Mouse (Mus musculus): ENCODE measurements around the gene Cd300lg. TPM values are rescaled to one million over a fixed set of nuclear protein-coding genes. Genes with fewer than 3 reads are reported as not detected.

The Cd300lg gene
- not detected for polyA plus RNA-seq (2017; shearing (Covaris generic))

DNA sequence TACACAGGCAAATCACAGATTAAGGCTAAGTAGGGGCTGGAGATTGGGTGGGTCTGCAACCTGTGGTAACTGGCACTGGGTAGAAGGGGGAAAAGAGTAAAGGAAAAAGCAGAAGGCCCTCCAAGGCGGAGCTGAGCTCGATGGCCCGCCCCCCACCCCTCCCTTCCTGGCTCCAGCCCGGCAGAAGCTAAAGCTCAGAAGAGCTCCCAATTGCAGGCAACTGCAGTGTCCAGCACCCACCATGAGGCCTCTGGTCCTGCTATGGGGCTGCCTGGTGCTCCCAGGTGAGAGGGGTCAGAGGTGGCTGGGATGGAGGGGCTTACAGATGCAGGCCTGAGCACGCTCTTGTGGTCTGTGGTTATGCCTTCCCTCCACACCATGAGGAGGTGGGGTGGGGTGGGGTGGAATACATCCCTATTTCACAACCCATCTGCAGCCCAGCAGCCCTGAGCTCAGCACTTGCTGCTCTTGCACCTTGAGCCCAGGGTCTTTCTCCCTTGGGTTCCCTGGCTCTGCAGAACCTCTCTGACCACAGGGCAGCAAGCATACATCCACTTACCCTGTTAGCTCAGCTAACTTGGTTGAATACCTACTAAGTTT, at the start of gene Cd300lg:
Gene Cd300lg (plus strand): TSS at position 160 of the 600 bp plus-strand sequence.

GRCm38 (mm10) chr11:102028087-102028816, 13.1 kb upstream of the Cd300lg start, which contains the start of gene Mpp3:
TSS of gene Mpp3 (minus strand) at chr11:102028461.

GRCm38 (mm10) chr11:102087931-102088898, 46.9 kb downstream of the Cd300lg start, which contains the start of gene Mpp2:
TSS of gene Mpp2 (minus strand) at chr11:102088515.

GRCm38 (mm10) chr11:102101219-102101618, 59.9 kb downstream of the Cd300lg start, which contains the start of gene Ppy:
TSS of gene Ppy (minus strand) at chr11:102101319.

Other genes starting within 250 kb of the Cd300lg start
- gene Meox1, start 147.1 kb upstream of the Cd300lg start, polyA plus RNA-seq (2017; shearing (Covaris generic)): not detected
- gene Sost, start 74.5 kb upstream of the Cd300lg start, polyA plus RNA-seq (2017; shearing (Covaris generic)): not detected
- gene Cfap97d1, start 57.2 kb upstream of the Cd300lg start, polyA plus RNA-seq (2017; shearing (Covaris generic)): not detected
- 1.8 TPM for gene Dusp3, start 54.5 kb upstream of the Cd300lg start, polyA plus RNA-seq (2017; shearing (Covaris generic))
- not detected for gene Mpp3, start 13.0 kb upstream of the Cd300lg start, polyA plus RNA-seq (2017; shearing (Covaris generic))
- gene Mpp2, start 47.0 kb downstream of the Cd300lg start, polyA plus RNA-seq (2017; shearing (Covaris generic)): 6.8 TPM
- not detected for gene Ppy, start 59.8 kb downstream of the Cd300lg start, polyA plus RNA-seq (2017; shearing (Covaris generic))
- not detected for gene Pyy, start 66.3 kb downstream of the Cd300lg start, polyA plus RNA-seq (2017; shearing (Covaris generic))
- gene Nags, start 104.0 kb downstream of the Cd300lg start, polyA plus RNA-seq (2017; shearing (Covaris generic)): not detected
- gene Tmem101, start 114.9 kb downstream of the Cd300lg start, polyA plus RNA-seq (2017; shearing (Covaris generic)): 3.8 TPM
- gene Lsm12, start 143.8 kb downstream of the Cd300lg start, polyA plus RNA-seq (2017; shearing (Covaris generic)): 76.2 TPM
- 36.5 TPM for gene G6pc3, start 148.1 kb downstream of the Cd300lg start, polyA plus RNA-seq (2017; shearing (Covaris generic))
- 46.4 TPM for gene Hdac5, start 188.7 kb downstream of the Cd300lg start, polyA plus RNA-seq (2017; shearing (Covaris generic))
- not detected for gene BC030867, start 207.4 kb downstream of the Cd300lg start, polyA plus RNA-seq (2017; shearing (Covaris generic))
- gene Asb16, start 227.2 kb downstream of the Cd300lg start, polyA plus RNA-seq (2017; shearing (Covaris generic)): not detected
- gene Tmub2, start 243.4 kb downstream of the Cd300lg start, polyA plus RNA-seq (2017; shearing (Covaris generic)): 44.8 TPM